Mouse (Mus musculus) embryonic facial prominence, embryonic 13.5 days (tissue): ENCODE results near the gene 2810408A11Rik. TPM values are rescaled to one million over a fixed set of nuclear protein-coding genes. Genes with fewer than 3 reads are reported as not detected.

Experiments used
- ATAC-seq: fragments of 200-750 bp; cut with Nextera tagmentation; 2 replicates; pipeline ENCODE4 v1.8.0; 2017; ENCODE audit warnings: low read depth; ENCODE audit not compliant: insufficient number of reproducible peaks, insufficient read depth, low FRiP score, low TSS enrichment
- H3K27ac ChIP-seq: fragments of 300-500 bp; sonication (generic); 2 replicates; pipeline ENCODE4 v1.5.1; 2015; ENCODE audit warnings: moderate library complexity, mild to moderate bottlenecking, inconsistent platforms
- H3K27me3 ChIP-seq: fragments of 300-500 bp; sonication (generic); 2 replicates; pipeline ENCODE4 v1.6.1; 2015; ENCODE audit warnings: mild to moderate bottlenecking, inconsistent platforms
- H3K36me3 ChIP-seq: fragments of 300-500 bp; sonication (generic); 2 replicates; pipeline ENCODE4 v1.6.1; 2015; ENCODE audit warnings: mild to moderate bottlenecking, inconsistent platforms
- H3K4me1 ChIP-seq: fragments of 300-500 bp; sonication (generic); 2 replicates; pipeline ENCODE4 v1.6.1; 2015; ENCODE audit warnings: inconsistent platforms
- H3K4me2 ChIP-seq: fragments of 300-500 bp; sonication (generic); 2 replicates; pipeline ENCODE4 v1.6.1; 2015; ENCODE audit warnings: moderate library complexity, mild to moderate bottlenecking, inconsistent platforms
- H3K4me3 ChIP-seq: fragments of 300-500 bp; sonication (generic); 2 replicates; pipeline ENCODE4 v1.5.1; 2015; ENCODE audit warnings: mild to moderate bottlenecking, inconsistent platforms
- H3K9ac ChIP-seq: fragments of 300-500 bp; sonication (generic); 2 replicates; pipeline ENCODE4 v1.6.1; 2015; ENCODE audit warnings: mild to moderate bottlenecking, inconsistent platforms
- H3K9me3 ChIP-seq: fragments of 300-500 bp; sonication (generic); 2 replicates; pipeline ENCODE4 v1.6.1; 2016; ENCODE audit warnings: inconsistent platforms
- WGBS: fragments of 180-500 bp; shearing (Covaris S2); methylation state at CpG from one replicate; pipeline ENCODE4 v1.1.7; 2015; ENCODE audit warnings: mixed read lengths; 5-methylcytosine and 5-hydroxymethylcytosine counted together
- microRNA-seq: library from miRNA; unstranded; fragments of <30 nt; microRNA quantifications from one replicate; pipeline ENCODE4, GENCODE M21; 2016
- polyA plus RNA-seq: library from polyadenylated mRNA; unstranded; fragments of >200 nt; fragmentation: Nextera tagmentation; extraction: Ambion mirVana; gene quantifications from 2 replicates; pipeline ENCODE4 v1.2.1, GENCODE M21; 2015

2810408A11Rik gene
- polyA plus RNA-seq, 1 experiment from 2014 or later = 15.6 TPM

- 84% methylated on average over 10 of the region's 10 CpGs for WGBS
- Histone ChIP-seq H3K4me3 (no peak overlapping the region), H3K4me2 (no peak overlapping the region), H3K9me3 (no peaks in the 10 kb centered on the region), H3K36me3 (peaks cover 34% of the 10 kb centered on the region), H3K9ac (no peak overlapping the region), H3K27me3 (peaks cover 26% of the 10 kb centered on the region), H3K27ac (no peak overlapping the region), H3K4me1 (peaks cover 22% of the 10 kb centered on the region)
- ATAC-seq = no peak
These were observed 46.1 kb downstream of the 2810408A11Rik start for GRCm38 (mm10) chr11:69854680-69855079.

- 74% methylated on average over 7 of the region's 7 CpGs for WGBS
- H3K36me3 ChIP-seq = peaks cover 41% of the 10 kb centered on the region
- no peaks in the 10 kb centered on the region for H3K9me3 ChIP-seq
- H3K27me3 ChIP-seq = peaks cover 19% of the 10 kb centered on the region
- peaks cover 22% of the 10 kb centered on the region for H3K4me1 ChIP-seq
- H3K27ac ChIP-seq = no peak overlapping the region
- no peak overlapping the region for H3K9ac ChIP-seq
- no peak for ATAC-seq
- H3K4me2 ChIP-seq = no peak overlapping the region
- H3K4me3 ChIP-seq = no peak overlapping the region
These were observed 46.8 kb downstream of the 2810408A11Rik start for GRCm38 (mm10) chr11:69853994-69854393.

GRCm38 (mm10) chr11:69850754-69851153 is 50.0 kb downstream of the 2810408A11Rik start:
- H3K4me2 ChIP-seq = no peak overlapping the region
- no peak overlapping the region for H3K4me3 ChIP-seq
- no peaks in the 10 kb centered on the region for H3K9me3 ChIP-seq
- no peak overlapping the region for H3K9ac ChIP-seq
- H3K4me1 ChIP-seq = peaks cover 40% of the 10 kb centered on the region
- H3K36me3 ChIP-seq = peaks cover 55% of the 10 kb centered on the region
- WGBS = 63% methylated on average over 8 of the region's 8 CpGs
- H3K27me3 ChIP-seq = peaks cover 2% of the 10 kb centered on the region; the same call in 1 of the 2 replicates
- no peak for ATAC-seq
- peak overlapping the region; percentile 33; the same call in 1 of the 2 replicates for H3K27ac ChIP-seq

- Histone ChIP-seq H3K9ac (no peak overlapping the region), H3K4me3 (no peak overlapping the region), H3K9me3 (no peaks in the 10 kb centered on the region), H3K4me1 (peaks cover 41% of the 10 kb centered on the region), H3K36me3 (peaks cover 55% of the 10 kb centered on the region), H3K27me3 (no peaks in the 10 kb centered on the region), H3K4me2 (no peak overlapping the region), H3K27ac (no peak overlapping the region)
- WGBS = 94% methylated on average over 15 of the region's 15 CpGs
- no peak for ATAC-seq
These were observed 50.9 kb downstream of the 2810408A11Rik start for GRCm38 (mm10) chr11:69849884-69850283.

- Histone ChIP-seq H3K4me3 (no peak overlapping the region), H3K27me3 (no peaks in the 10 kb centered on the region), H3K9ac (no peak overlapping the region), H3K4me2 (no peak overlapping the region), H3K36me3 (peaks cover 55% of the 10 kb centered on the region), H3K27ac (0 out of 2 replicates have a peak overlapping the region, but pooled peaks have one; percentile 1), H3K4me1 (peaks cover 41% of the 10 kb centered on the region), H3K9me3 (no peaks in the 10 kb centered on the region)
- no peak for ATAC-seq
- 88% methylated on average over 9 of the region's 9 CpGs for WGBS
These were observed 51.7 kb downstream of the 2810408A11Rik start for GRCm38 (mm10) chr11:69849128-69849527.

- Histone ChIP-seq H3K9me3 (no peaks in the 10 kb centered on the region), H3K27me3 (no peaks in the 10 kb centered on the region), H3K4me3 (peak overlapping the region; percentile 76), H3K4me2 (peak overlapping the region; percentile 94), H3K27ac (peak overlapping the region; percentile 96; the same call in 1 of the 2 replicates), H3K36me3 (peaks cover 54% of the 10 kb centered on the region), H3K9ac (peak overlapping the region; percentile 90; the same call in 1 of the 2 replicates), H3K4me1 (peaks cover 36% of the 10 kb centered on the region)
- 94% methylated on average over 6 of the region's 6 CpGs for WGBS
- no peak for ATAC-seq
These were observed 52.8 kb downstream of the 2810408A11Rik start for GRCm38 (mm10) chr11:69848021-69848420.

Small RNAs within 50 kb of the gene (microRNA-seq; reads per million reads assigned to microRNA genes)
- gene Mir6924 = not detected

Other genes starting within 250 kb of the 2810408A11Rik start
- 0.41 and 0.63 TPM in 2 replicates for gene Sox15, start 245.7 kb downstream of the 2810408A11Rik start, polyA plus RNA-seq
- gene Mpdu1, start 238.3 kb downstream of the 2810408A11Rik start, polyA plus RNA-seq = 54.3 and 74.9 TPM in 2 replicates
- gene Cd68, start 234.8 kb downstream of the 2810408A11Rik start, polyA plus RNA-seq = 11.4 and 11.9 TPM in 2 replicates
- 514 and 625 TPM in 2 replicates for gene Eif4a1, start 228.6 kb downstream of the 2810408A11Rik start, polyA plus RNA-seq
- 119 and 122 TPM in 2 replicates for gene Senp3, start 218.9 kb downstream of the 2810408A11Rik start, polyA plus RNA-seq
- 0.21 and 0.39 TPM in 2 replicates for gene Tnfsf13, start 215.2 kb downstream of the 2810408A11Rik start, polyA plus RNA-seq
- 5.7 and 6.4 TPM in 2 replicates for gene Tnfsf12, start 205.1 kb downstream of the 2810408A11Rik start, polyA plus RNA-seq
- gene Tnfsfm13, start 204.9 kb downstream of the 2810408A11Rik start, polyA plus RNA-seq = 2.8 and 3.8 TPM in 2 replicates
- gene Polr2a, start 142.3 kb downstream of the 2810408A11Rik start, polyA plus RNA-seq = 27.3 and 31.3 TPM in 2 replicates
- gene Slc35g3, start 139.0 kb downstream of the 2810408A11Rik start, polyA plus RNA-seq = not detected in 2 replicates
- gene Zbtb4, start 135.1 kb downstream of the 2810408A11Rik start, polyA plus RNA-seq = 3.5 and 4.8 TPM in 2 replicates
- 5.4 and 5.7 TPM in 2 replicates for gene Chrnb1, start 105.0 kb downstream of the 2810408A11Rik start, polyA plus RNA-seq
- 3.6 TPM in 2 replicates for gene Fgf11, start 99.1 kb downstream of the 2810408A11Rik start, polyA plus RNA-seq
- gene Tmem102, start 95.4 kb downstream of the 2810408A11Rik start, polyA plus RNA-seq = 4.0 and 4.7 TPM in 2 replicates
- gene Gm39566, start 85.7 kb downstream of the 2810408A11Rik start, polyA plus RNA-seq = not detected in 2 replicates
- not detected in 2 replicates for gene Spem2, start 82.5 kb downstream of the 2810408A11Rik start, polyA plus RNA-seq
- 0.26 TPM in 1 of 2 replicates, not detected in the other for gene Spem1, start 78.8 kb downstream of the 2810408A11Rik start, polyA plus RNA-seq
- 14.1 and 15.2 TPM in 2 replicates for gene Nlgn2, start 63.2 kb downstream of the 2810408A11Rik start, polyA plus RNA-seq
- gene Tmem256, start 62.5 kb downstream of the 2810408A11Rik start, polyA plus RNA-seq = 358 and 423 TPM in 2 replicates
- gene Plscr3, start 54.6 kb downstream of the 2810408A11Rik start, polyA plus RNA-seq = 145 and 154 TPM in 2 replicates
- gene Tnk1, start 42.3 kb downstream of the 2810408A11Rik start, polyA plus RNA-seq = 4.9 and 5.3 TPM in 2 replicates
- not detected in 2 replicates for gene Tmem95, start 23.0 kb downstream of the 2810408A11Rik start, polyA plus RNA-seq
- 3.8 and 4.4 TPM in 2 replicates for gene Kctd11, start 19.6 kb downstream of the 2810408A11Rik start, polyA plus RNA-seq
- 0.74 and 1.6 TPM in 2 replicates for gene Acap1, start 5.4 kb downstream of the 2810408A11Rik start, polyA plus RNA-seq
- 12.3 and 12.6 TPM in 2 replicates for gene Neurl4, start 85 bp upstream of the 2810408A11Rik start, polyA plus RNA-seq
- 79.5 and 85.5 TPM in 2 replicates for gene Gps2, start 12.9 kb upstream of the 2810408A11Rik start, polyA plus RNA-seq
- gene Eif5a, start 21.0 kb upstream of the 2810408A11Rik start, polyA plus RNA-seq = 1,558 and 1,689 TPM in 2 replicates
- gene Ybx2, start 34.8 kb upstream of the 2810408A11Rik start, polyA plus RNA-seq = 7.5 and 10.2 TPM in 2 replicates
- 33.3 and 33.5 TPM in 2 replicates for gene Slc2a4, start 47.2 kb upstream of the 2810408A11Rik start, polyA plus RNA-seq
- gene Cldn7, start 63.8 kb upstream of the 2810408A11Rik start, polyA plus RNA-seq = 30.3 and 34.9 TPM in 2 replicates
- gene Ctdnep1, start 80.2 kb upstream of the 2810408A11Rik start, polyA plus RNA-seq = 30.0 and 30.9 TPM in 2 replicates
- gene Elp5, start 81.5 kb upstream of the 2810408A11Rik start, polyA plus RNA-seq = 125 and 127 TPM in 2 replicates
- 511 and 542 TPM in 2 replicates for gene Gabarap, start 90.2 kb upstream of the 2810408A11Rik start, polyA plus RNA-seq
- 87.8 and 93.3 TPM in 2 replicates for gene Phf23, start 94.8 kb upstream of the 2810408A11Rik start, polyA plus RNA-seq
- gene Dvl2, start 99.6 kb upstream of the 2810408A11Rik start, polyA plus RNA-seq = 55.0 and 56.8 TPM in 2 replicates
- gene Acadvl, start 114.4 kb upstream of the 2810408A11Rik start, polyA plus RNA-seq = 78.2 and 82.3 TPM in 2 replicates
- gene Dlg4, start 116.0 kb upstream of the 2810408A11Rik start, polyA plus RNA-seq = 13.1 and 13.5 TPM in 2 replicates
- gene Asgr1, start 153.1 kb upstream of the 2810408A11Rik start, polyA plus RNA-seq = 0.24 and 0.47 TPM in 2 replicates
- not detected in 2 replicates for gene Asgr2, start 191.7 kb upstream of the 2810408A11Rik start, polyA plus RNA-seq
- gene Mgl2, start 229.3 kb upstream of the 2810408A11Rik start, polyA plus RNA-seq = 0.25 and 0.50 TPM in 2 replicates